Mouse (Mus musculus): ENCODE measurements around the gene Lmna. TPM values are rescaled to one million over a fixed set of nuclear protein-coding genes. Genes with fewer than 3 reads are reported as not detected.

Gene Lmna
- polyA plus RNA-seq, 2 experiments: 238 to 402 TPM

DNA sequence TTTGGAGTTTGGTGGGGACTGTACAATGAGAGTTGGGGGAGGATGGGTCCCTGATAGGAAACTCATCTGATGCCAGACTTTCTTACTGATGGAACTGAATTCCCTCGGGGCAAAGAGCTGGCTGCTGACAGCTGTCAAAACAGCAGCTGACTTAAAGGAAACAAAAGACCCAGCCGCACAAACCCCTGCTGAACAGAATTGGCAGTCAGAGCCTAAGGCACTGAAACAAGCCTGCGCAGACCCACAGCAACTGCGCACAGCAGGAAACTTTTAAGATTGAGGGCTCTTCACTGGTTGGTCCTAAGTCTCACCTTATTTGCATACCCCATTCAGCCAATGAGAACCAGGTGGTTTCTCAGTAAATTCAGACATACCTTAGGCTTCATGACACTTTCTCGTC, 36.7 kb downstream of the Lmna start:
- Histone ChIP-seq H3K4me3 (replicated peaks; ENCODE audit: low read length) (no peak overlapping the region), H3K27ac (replicated peaks; ENCODE audit: low read depth, low read length) (no peak overlapping the region), H3K27me3 (ENCODE audit: control insufficient read depth, insufficient read depth, low read length) (no peaks in the 10 kb centered on the region), H3K9me3 (ENCODE audit: control insufficient read depth, low read length) (no peaks in the 10 kb centered on the region), H3K9ac (ENCODE audit: low read depth, low read length, severe bottlenecking) (no peak overlapping the region), H3K4me2 (replicated peaks; ENCODE audit: low read depth, low read length, severe bottlenecking) (no peak overlapping the region), H3K4me1 (ENCODE audit: control insufficient read depth, insufficient read depth, low read length) (peaks cover 6% of the 10 kb centered on the region; the same call in 1 of the 2 replicates), H3K36me3 (ENCODE audit: control insufficient read depth, insufficient read depth, low read length) (no peaks in the 10 kb centered on the region)
- ATAC-seq (ENCODE audit: low FRiP score, low read depth) (peak; percentile 62; the same call in 1 of the 2 replicates), DNase-seq (ENCODE audit: low spot score) (peak; percentile 68)
- no peak for TF ChIP-seq POLR2A (IDR thresholded peaks at IDR 0.05; ENCODE audit: borderline replicate concordance, extremely low read depth, insufficient read depth, insufficient read length)
- 20% methylated on average over 5 of the region's 5 CpGs for WGBS

DNA sequence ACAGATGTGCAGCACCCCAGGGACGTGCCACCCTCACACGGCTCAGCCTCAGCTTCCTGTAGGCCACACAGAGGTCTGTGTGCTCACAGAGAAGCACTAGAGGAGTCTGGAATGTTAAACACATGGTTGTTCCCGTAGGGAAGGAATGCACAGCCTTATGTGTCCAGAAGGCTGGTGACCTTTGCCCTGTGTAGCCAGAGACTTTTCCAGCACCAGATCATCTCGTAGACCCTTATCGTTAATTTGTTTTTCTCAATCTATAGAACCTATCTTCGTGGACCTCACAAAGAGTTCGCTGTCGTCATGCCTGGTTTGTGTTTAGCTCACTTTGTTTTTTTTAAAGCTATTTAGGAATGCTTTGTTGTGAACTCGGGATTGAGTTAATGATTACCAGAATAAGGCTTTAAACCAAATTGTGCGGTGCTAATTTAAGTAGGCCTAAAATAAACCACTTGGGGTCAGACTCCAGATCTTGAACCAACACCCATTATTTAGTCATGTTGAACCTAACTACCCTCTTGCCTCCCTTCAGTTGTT, 38.7 kb downstream of the Lmna start:
- Histone ChIP-seq H3K27ac (replicated peaks; ENCODE audit: low read depth, low read length) (no peak overlapping the region), H3K9ac (ENCODE audit: low read depth, low read length, severe bottlenecking) (no peak overlapping the region), H3K4me2 (replicated peaks; ENCODE audit: low read depth, low read length, severe bottlenecking) (no peak overlapping the region), H3K4me1 (ENCODE audit: control insufficient read depth, insufficient read depth, low read length) (peaks cover 4% of the 10 kb centered on the region; the same call in 1 of the 2 replicates), H3K4me3 (replicated peaks; ENCODE audit: low read length) (no peak overlapping the region), H3K9me3 (ENCODE audit: control insufficient read depth, low read length) (no peaks in the 10 kb centered on the region), H3K27me3 (ENCODE audit: control insufficient read depth, insufficient read depth, low read length) (no peaks in the 10 kb centered on the region), H3K36me3 (ENCODE audit: control insufficient read depth, insufficient read depth, low read length) (no peaks in the 10 kb centered on the region)
- ATAC-seq (ENCODE audit: low FRiP score, low read depth): no peak
- TF ChIP-seq POLR2A (IDR thresholded peaks at IDR 0.05; ENCODE audit: borderline replicate concordance, extremely low read depth, insufficient read depth, insufficient read length): no peak
- DNase-seq (ENCODE audit: low spot score): no peak
- WGBS: 26% methylated on average over 10 of the region's 10 CpGs

DNA sequence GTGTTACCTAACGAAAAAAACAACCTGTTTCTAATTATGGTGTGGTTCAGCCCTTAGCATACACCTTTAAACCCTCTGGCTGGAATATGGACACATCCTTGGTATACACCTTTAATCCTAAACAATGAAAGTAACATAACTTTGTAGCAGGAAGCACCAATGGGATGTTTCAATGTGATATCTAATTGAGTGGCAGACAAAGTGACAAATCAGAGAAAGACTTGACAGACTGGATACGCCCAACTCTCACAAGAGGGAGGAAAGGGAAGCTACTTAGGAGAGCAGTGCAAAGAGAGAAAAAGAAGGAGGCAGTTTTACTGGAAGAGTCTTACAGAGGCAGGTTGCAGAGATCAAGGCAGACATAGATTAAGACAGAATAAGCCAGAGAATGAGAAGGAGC, 40.3 kb downstream of the Lmna start:
- no peak for TF ChIP-seq POLR2A (IDR thresholded peaks at IDR 0.05; ENCODE audit: borderline replicate concordance, extremely low read depth, insufficient read depth, insufficient read length)
- ATAC-seq (ENCODE audit: low FRiP score, low read depth) (no peak), DNase-seq (ENCODE audit: low spot score) (no peak)
- Histone ChIP-seq H3K9me3 (ENCODE audit: control insufficient read depth, low read length) (no peaks in the 10 kb centered on the region), H3K4me3 (replicated peaks; ENCODE audit: low read length) (no peak overlapping the region), H3K27me3 (ENCODE audit: control insufficient read depth, insufficient read depth, low read length) (no peaks in the 10 kb centered on the region), H3K4me1 (ENCODE audit: control insufficient read depth, insufficient read depth, low read length) (peaks cover 4% of the 10 kb centered on the region; the same call in 1 of the 2 replicates), H3K9ac (ENCODE audit: low read depth, low read length, severe bottlenecking) (no peak overlapping the region), H3K27ac (replicated peaks; ENCODE audit: low read depth, low read length) (no peak overlapping the region), H3K4me2 (replicated peaks; ENCODE audit: low read depth, low read length, severe bottlenecking) (no peak overlapping the region), H3K36me3 (ENCODE audit: control insufficient read depth, insufficient read depth, low read length) (no peaks in the 10 kb centered on the region)
- WGBS: 62% methylated on average over 2 of the region's 2 CpGs

DNA sequence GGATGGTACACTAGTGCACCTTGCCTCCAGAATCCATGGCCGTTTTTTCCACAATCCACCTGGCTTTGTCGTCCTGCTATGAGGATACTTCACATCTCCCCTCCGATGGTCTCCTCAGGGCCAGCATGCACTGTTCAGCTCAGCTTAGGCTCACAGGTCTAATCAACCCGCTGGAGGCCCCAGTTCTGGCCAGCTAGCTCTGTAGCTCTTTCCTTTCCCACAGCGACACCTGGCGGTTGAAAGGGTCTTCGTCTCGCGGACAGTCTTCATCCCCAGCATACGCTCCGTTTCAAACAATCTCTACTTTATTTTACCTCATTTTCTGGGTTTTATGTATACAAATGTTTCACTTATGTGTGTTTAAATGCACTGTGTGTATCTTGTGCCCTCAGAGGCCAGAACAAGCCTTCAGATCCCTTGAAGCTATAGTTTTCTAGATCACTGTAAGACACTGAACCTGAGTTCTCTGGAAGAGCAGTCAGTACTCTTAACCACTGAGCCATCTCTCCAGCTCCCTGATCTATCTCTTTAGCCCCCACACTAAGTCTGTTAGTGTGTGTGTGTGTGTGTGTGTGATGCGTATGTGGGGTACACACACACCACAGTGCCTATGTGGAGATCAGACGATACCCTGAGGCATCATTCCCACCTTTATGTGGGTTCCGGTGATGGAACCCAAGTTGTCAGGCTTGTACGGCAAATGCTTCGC, 42.5 kb downstream of the Lmna start:
- no peaks in the 10 kb centered on the region for H3K36me3 ChIP-seq (ENCODE audit: control insufficient read depth, insufficient read depth, low read length)
- no peaks in the 10 kb centered on the region for H3K9me3 ChIP-seq (ENCODE audit: control insufficient read depth, low read length)
- peak overlapping the region; percentile 36; the same call in 1 of the 2 replicates for H3K9ac ChIP-seq (ENCODE audit: low read depth, low read length, severe bottlenecking)
- no peak overlapping the region for H3K27ac ChIP-seq (replicated peaks; ENCODE audit: low read depth, low read length)
- ATAC-seq (ENCODE audit: low FRiP score, low read depth) (peak; percentile 86), DNase-seq (ENCODE audit: low spot score) (peak; percentile 95)
- H3K4me3 ChIP-seq (replicated peaks; ENCODE audit: low read length): no peak overlapping the region
- H3K27me3 ChIP-seq (ENCODE audit: control insufficient read depth, insufficient read depth, low read length): no peaks in the 10 kb centered on the region
- no peak for TF ChIP-seq POLR2A (IDR thresholded peaks at IDR 0.05; ENCODE audit: borderline replicate concordance, extremely low read depth, insufficient read depth, insufficient read length)
- WGBS: 28% methylated on average over 16 of the region's 16 CpGs
- no peaks in the 10 kb centered on the region for H3K4me1 ChIP-seq (ENCODE audit: control insufficient read depth, insufficient read depth, low read length)
- H3K4me2 ChIP-seq (replicated peaks; ENCODE audit: low read depth, low read length, severe bottlenecking): no peak overlapping the region

DNA sequence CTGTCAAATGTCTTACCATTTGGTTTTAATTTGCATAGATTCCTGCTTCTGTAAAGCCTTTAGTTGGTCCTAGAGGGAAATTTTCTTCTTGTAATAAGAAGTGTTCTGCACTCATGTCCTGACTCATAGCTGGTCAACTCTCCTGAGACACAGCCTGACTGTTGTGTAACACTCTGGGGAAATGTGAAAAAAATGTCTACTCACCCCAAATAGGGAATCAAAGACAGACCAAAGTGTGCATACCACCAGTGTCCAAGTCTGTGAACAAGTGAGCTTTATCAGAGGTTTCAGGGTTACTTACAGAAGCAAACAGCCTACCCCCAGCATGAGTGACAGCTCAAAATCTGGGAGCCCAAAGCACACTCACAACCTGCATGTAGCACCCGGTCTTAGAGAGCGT, 44.6 kb downstream of the Lmna start:
- Histone ChIP-seq H3K36me3 (ENCODE audit: control insufficient read depth, insufficient read depth, low read length) (no peaks in the 10 kb centered on the region), H3K9me3 (ENCODE audit: control insufficient read depth, low read length) (no peaks in the 10 kb centered on the region), H3K27me3 (ENCODE audit: control insufficient read depth, insufficient read depth, low read length) (no peaks in the 10 kb centered on the region), H3K4me3 (replicated peaks; ENCODE audit: low read length) (no peak overlapping the region), H3K9ac (ENCODE audit: low read depth, low read length, severe bottlenecking) (no peak overlapping the region), H3K27ac (replicated peaks; ENCODE audit: low read depth, low read length) (no peak overlapping the region), H3K4me1 (ENCODE audit: control insufficient read depth, insufficient read depth, low read length) (no peaks in the 10 kb centered on the region), H3K4me2 (replicated peaks; ENCODE audit: low read depth, low read length, severe bottlenecking) (no peak overlapping the region)
- ATAC-seq (ENCODE audit: low FRiP score, low read depth): no peak
- no peak for TF ChIP-seq POLR2A (IDR thresholded peaks at IDR 0.05; ENCODE audit: borderline replicate concordance, extremely low read depth, insufficient read depth, insufficient read length)
- 75% methylated on average over 2 of the region's 2 CpGs for WGBS
- DNase-seq (ENCODE audit: low spot score): no peak
